Mouse (Mus musculus): ENCODE results near the gene Ralgapa1.

DNA sequence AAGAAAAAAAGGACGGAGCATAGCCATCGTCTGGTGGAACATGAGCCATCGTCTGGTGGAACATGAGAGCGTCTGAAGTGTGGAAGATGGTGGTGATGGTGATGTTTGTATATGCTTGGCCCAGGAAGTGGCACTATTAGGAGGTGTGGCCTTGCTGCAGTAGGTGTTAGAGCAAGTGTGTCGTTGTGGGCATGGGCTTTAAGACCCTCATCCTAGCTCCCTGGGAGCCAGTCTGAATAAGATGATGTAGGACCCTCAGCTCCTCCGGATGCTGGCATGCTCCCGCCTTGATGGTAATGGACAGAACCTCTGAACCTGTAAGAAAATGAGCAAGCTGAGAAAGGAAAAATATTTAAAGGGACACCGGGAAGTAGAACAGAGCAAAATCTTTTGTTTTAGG, 13.9 kb upstream of the Ralgapa1 start:
- TF ChIP-seq CTCF (IDR thresholded peaks at IDR 0.05; ENCODE audit: control insufficient read depth, insufficient read depth, insufficient read length) (no peak), USF1 (IDR thresholded peaks at IDR 0.05; ENCODE audit: low read depth) (no peak), MYOG (IDR thresholded peaks at IDR 0.05; ENCODE audit: control insufficient read depth, extremely low read depth, insufficient read length) (no peak), MYOD1 (IDR thresholded peaks at IDR 0.05; ENCODE audit: control insufficient read depth, insufficient read length, low read depth) (no peak), CEBPB (IDR thresholded peaks at IDR 0.05; ENCODE audit: low read depth) (no peak)

Data from C2C12 (cell line).